Mouse (Mus musculus) R1 (cell line): ENCODE measurements at regions not wholly inside any gene's neighbourhood (a gene's known extent, or its start where the extent isn't known, plus 50 kb on each side); places are given as distances from the start of the nearest gene placed in this dataset.

Experiments
- DNase-seq: peaks from one replicate; pipeline ENCODE4 v3.0.0-alpha.2; 2018; ENCODE audit warnings: low read depth, low spot score

- DNase-seq, result no peak
Observed at GRCm38 (mm10) chr6:65224723-65225122, 80.0 kb upstream of the Hpgds start.

GRCm38 (mm10) chr6:65262572-65262971, 117.9 kb upstream of the Hpgds start:
- DNase-seq, result no peak

- DNase-seq, result peak; percentile 84
Observed at GRCm38 (mm10) chr6:65270723-65271122, 110.2 kb upstream of the C130060K24Rik start.

- DNase-seq, result no peak
Observed at GRCm38 (mm10) chr6:65310176-65310575, 70.7 kb upstream of the C130060K24Rik start.

- no peak for DNase-seq
Observed at GRCm38 (mm10) chr6:65310840-65311620, 69.9 kb upstream of the C130060K24Rik start.

- DNase-seq, result no peak
Observed at GRCm38 (mm10) chr6:65311778-65312177, 69.1 kb upstream of the C130060K24Rik start.
